In the genomic region with DNA sequence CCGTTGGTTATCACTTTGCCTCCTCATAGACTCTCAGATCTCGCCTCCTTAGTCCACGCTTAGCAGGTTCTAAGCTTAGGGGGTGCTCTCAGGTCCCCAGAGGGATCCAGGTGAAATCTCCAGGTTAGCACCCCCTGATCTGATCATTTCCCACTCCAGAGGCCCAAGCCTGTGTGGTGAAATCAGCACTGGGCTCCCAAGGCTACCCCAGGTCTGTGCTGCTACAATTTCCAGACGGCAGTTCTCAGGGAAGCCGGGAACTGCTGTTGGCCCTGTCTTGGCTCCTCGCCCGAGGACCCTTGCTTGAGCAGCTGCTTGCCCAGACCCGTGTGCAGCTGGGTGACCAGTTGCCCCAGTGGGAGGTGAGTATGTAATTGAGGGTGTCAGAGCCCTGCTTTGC, we compare ENCODE assay signal across 8 mouse cellular contexts. TPM values are rescaled to one million over a fixed set of nuclear protein-coding genes. Genes with fewer than 3 reads are reported as not detected.
DNase-seq lines count a peak whose midpoint lies in the region; ATAC-seq and TF ChIP-seq lines count a peak whose summit lies in the region.

No protein-coding gene starts in this region.

- 37% methylated on average over 8 of the region's 8 CpGs for WGBS in heart, embryonic 11.5 days (ENCODE audit: insufficient replicate concordance)
- WGBS in heart, postnatal 0 days, result 38% methylated on average over 8 of the region's 8 CpGs
- 39% methylated on average over 8 of the region's 8 CpGs for WGBS in midbrain, embryonic 11.5 days

- no peaks in the 10 kb centered on the region for H3K9me3 ChIP-seq in heart, embryonic 11.5 days (replicated peaks; ENCODE audit: control insufficient read depth, low read length)
- no peaks in the 10 kb centered on the region for H3K9me3 ChIP-seq in MEL (replicated peaks; ENCODE audit: insufficient read depth, low read length)
- no peaks in the 10 kb centered on the region for H3K9me3 ChIP-seq in heart, postnatal 0 days (replicated peaks; ENCODE audit: control insufficient read depth, low read length)
- no peaks in the 10 kb centered on the region for H3K9me3 ChIP-seq in midbrain, embryonic 11.5 days (ENCODE audit: control insufficient read depth, low read length)

- no peak for TF ChIP-seq POLR2A in MEL (IDR thresholded peaks at IDR 0.05; ENCODE audit: control insufficient read depth in 1 of 2, insufficient read depth in 1 of 2, low read depth in 1 of 2, low read length in 2 of 2, poor library complexity in 1 of 2)

- DNase-seq in heart, postnatal 36 days, result no peak
- DNase-seq in MEL (ENCODE audit: low read depth, low spot score), result no peak
- DNase-seq in heart, postnatal 0 days (ENCODE audit: low spot score), result peak; percentile 3
- DNase-seq in midbrain, embryonic 11.5 days (ENCODE audit: low spot score, missing footprints), result no peak
- DNase-seq in urinary bladder, adult 18-20 months (ENCODE audit: low spot score in 2 of 2), result no peak
- no peak for DNase-seq in frontal cortex, postnatal 25 days (ENCODE audit: low spot score in 2 of 2)

- H3K27ac ChIP-seq in heart, embryonic 11.5 days (ENCODE audit: low read depth, low read length), result no peak overlapping the region
- H3K27ac ChIP-seq in MEL (ENCODE audit: control insufficient read depth, low read depth, low read length), result no peak overlapping the region; the same call in 1 of the 2 replicates
- no peak overlapping the region for H3K27ac ChIP-seq in heart, postnatal 0 days (ENCODE audit: low read depth)
- H3K27ac ChIP-seq in midbrain, embryonic 11.5 days (ENCODE audit: low read depth, low read length), result no peak overlapping the region

- H3K4me2 ChIP-seq in heart, embryonic 11.5 days, result peak overlapping the region; percentile 97
- H3K4me2 ChIP-seq in heart, postnatal 0 days (ENCODE audit: low read depth, low read length), result peak overlapping the region; percentile 90
- H3K4me2 ChIP-seq in midbrain, embryonic 11.5 days, result peak overlapping the region; percentile 82

- ATAC-seq in heart, embryonic 11.5 days (replicated peaks; ENCODE audit: insufficient number of reproducible peaks, low FRiP score, low TSS enrichment), result no peak
- ATAC-seq in heart, postnatal 0 days (ENCODE audit: insufficient read depth, low read depth), result no peak
- no peak for ATAC-seq in midbrain, embryonic 11.5 days (ENCODE audit: low FRiP score)
- no peak for ATAC-seq in megakaryocyte progenitor cell, adult 5-6 weeks (replicated peaks; ENCODE audit: poor library complexity)

- H3K79me2 ChIP-seq in MEL (ENCODE audit: control insufficient read depth, insufficient read depth, low read length, poor library complexity), result peaks cover 10% of the 10 kb centered on the region

- H3K9ac ChIP-seq in heart, embryonic 11.5 days (ENCODE audit: low read depth, low read length), result peak overlapping the region; percentile 74
- peak overlapping the region; percentile 73 for H3K9ac ChIP-seq in MEL (ENCODE audit: control insufficient read depth, low read depth, low read length, poor library complexity, severe bottlenecking)
- H3K9ac ChIP-seq in heart, postnatal 0 days (replicated peaks; ENCODE audit: low read depth, low read length), result 0 out of 2 replicates have a peak overlapping the region, but pooled peaks have one; percentile 51
- H3K9ac ChIP-seq in midbrain, embryonic 11.5 days (ENCODE audit: low read length), result peak overlapping the region; percentile 71

- peak overlapping the region; percentile 71 for H3K4me3 ChIP-seq in heart, embryonic 11.5 days (ENCODE audit: low read depth, low read length)
- H3K4me3 ChIP-seq in MEL (ENCODE audit: control insufficient read depth in 1 of 2, insufficient read depth in 1 of 2, low read depth in 2 of 2, low read length in 2 of 2), result peak overlapping the region; percentile 47 to 70
- H3K4me3 ChIP-seq in heart, postnatal 0 days (ENCODE audit: low read depth, low read length), result peak overlapping the region; percentile 58
- peak overlapping the region; percentile 70 for H3K4me3 ChIP-seq in midbrain, embryonic 11.5 days (ENCODE audit: low read depth, low read length)

- H3K27me3 ChIP-seq in heart, embryonic 11.5 days (ENCODE audit: control insufficient read depth, insufficient read depth, low read length), result no peaks in the 10 kb centered on the region
- H3K27me3 ChIP-seq in MEL (ENCODE audit: control insufficient read depth in 1 of 2, insufficient read depth in 2 of 2, low read length in 2 of 2), result no peaks in the 10 kb centered on the region
- H3K27me3 ChIP-seq in heart, postnatal 0 days (ENCODE audit: control insufficient read depth, insufficient read depth, low read length), result no peaks in the 10 kb centered on the region
- H3K27me3 ChIP-seq in midbrain, embryonic 11.5 days (ENCODE audit: control insufficient read depth, insufficient read depth, low read length), result peaks cover 6% of the 10 kb centered on the region; the same call in 1 of the 2 replicates

- H3K4me1 ChIP-seq in heart, embryonic 11.5 days (ENCODE audit: control insufficient read depth, insufficient read depth, low read length), result peaks cover 17% of the 10 kb centered on the region
- H3K4me1 ChIP-seq in MEL (ENCODE audit: control insufficient read depth in 1 of 2, insufficient read depth in 2 of 2, low read length in 2 of 2), result peaks cover 6 to 21% of the 10 kb centered on the region in 2 experiments
- peaks cover 21% of the 10 kb centered on the region for H3K4me1 ChIP-seq in heart, postnatal 0 days (ENCODE audit: control insufficient read depth, insufficient read depth)
- peaks cover 20% of the 10 kb centered on the region for H3K4me1 ChIP-seq in midbrain, embryonic 11.5 days (ENCODE audit: control insufficient read depth, insufficient read depth, low read length)

- no peak for TF ChIP-seq RAD21 in MEL (IDR thresholded peaks at IDR 0.05; ENCODE audit: low read depth, low read length)

- H3K36me3 ChIP-seq in heart, embryonic 11.5 days (ENCODE audit: control insufficient read depth, insufficient read depth, low read length), result no peaks in the 10 kb centered on the region
- peaks cover 0 to 8% of the 10 kb centered on the region in 2 experiments; a peak in 2 of 4 replicates for H3K36me3 ChIP-seq in MEL (ENCODE audit: control insufficient read depth in 1 of 2, insufficient read depth in 2 of 2, low read length in 2 of 2)
- H3K36me3 ChIP-seq in heart, postnatal 0 days (replicated peaks; ENCODE audit: control insufficient read depth, insufficient read depth, low read length), result peaks cover 8% of the 10 kb centered on the region; the same call in 1 of the 2 replicates
- H3K36me3 ChIP-seq in midbrain, embryonic 11.5 days (ENCODE audit: control insufficient read depth, insufficient read depth, low read length), result no peaks in the 10 kb centered on the region

- TF ChIP-seq EP300 in MEL (IDR thresholded peaks at IDR 0.05; ENCODE audit: low read depth in 1 of 2, low read length in 2 of 2), result no peak
- TF ChIP-seq EP300 in heart, postnatal 0 days (IDR thresholded peaks at IDR 0.05; ENCODE audit: low read depth), result no peak

- TF ChIP-seq CTCF in MEL (IDR thresholded peaks at IDR 0.05 in 2 of 3, conservative IDR thresholded peaks at IDR 0.05 in 1 of 3; ENCODE audit: control insufficient read depth in 1 of 3, insufficient read depth in 1 of 3, low read depth in 2 of 3, low read length in 3 of 3, poor library complexity in 1 of 3, severe bottlenecking in 1 of 3), result no peak
- TF ChIP-seq CTCF in heart, postnatal 0 days (IDR thresholded peaks at IDR 0.05; ENCODE audit: low read depth), result no peak

- intact Hi-C loops in heart, postnatal 36 days (cut with DNase I), result loop anchor here (2.0 kb wide), 1 partner anchor 148 kb away; no protein-coding TSS in a partner anchor

RNA-seq across cellular contexts. Expression of gene Tedc1, which starts 0.8 kb away (rescaled TPM):
- 15.8 and 16.6 TPM in 2 replicates for polyA plus RNA-seq in heart, embryonic 11.5 days (2014; fragmentation: Nextera tagmentation; extraction: Ambion mirVana)
- total RNA-seq in heart, postnatal 36 days (2021), result under 1 TPM; 0.19 to 0.49 TPM
- total RNA-seq in MEL (2012; rRNA removed), result 40.6 and 50.7 TPM in 2 replicates
- polyA plus RNA-seq in MEL (2012; ENCODE audit: insufficient read depth in 1 of 2, insufficient read length in 2 of 2, low read depth in 1 of 2, low replicate concordance in 2 of 2, missing spikeins in 1 of 2), result 10 to 100 TPM in 1 of 2 experiments, not detected in 1; 74.7 TPM
- total RNA-seq in heart, postnatal 0 days (2014; rRNA removed; ENCODE audit: low replicate concordance), result 6.7 and 16.5 TPM in 2 replicates
- polyA plus RNA-seq in heart, postnatal 0 days (2015; fragmentation: Nextera tagmentation; extraction: Ambion mirVana), result 4.5 and 4.9 TPM in 2 replicates
- polyA plus RNA-seq in midbrain, embryonic 11.5 days (2014; fragmentation: Nextera tagmentation; extraction: Ambion mirVana), result 25.6 and 31.5 TPM in 2 replicates
- total RNA-seq in megakaryocyte progenitor cell, adult 5-6 weeks (2015), result 5.2 and 5.3 TPM in 2 replicates
- 14.6 and 17.8 TPM in 2 replicates for total RNA-seq in megakaryocyte progenitor cell, adult 5-6 weeks (2017)

RNA-seq across cellular contexts. Expression of gene Crip1, which starts 10.9 kb away (rescaled TPM):
- 525 and 533 TPM in 2 replicates for polyA plus RNA-seq in heart, embryonic 11.5 days (2014; fragmentation: Nextera tagmentation; extraction: Ambion mirVana)
- 100 to 1,000 TPM; 190 to 198 TPM for total RNA-seq in heart, postnatal 36 days (2021)
- 419 and 438 TPM in 2 replicates for total RNA-seq in MEL (2012; rRNA removed)
- polyA plus RNA-seq in MEL (2012; ENCODE audit: insufficient read depth in 1 of 2, insufficient read length in 2 of 2, low read depth in 1 of 2, low replicate concordance in 2 of 2, missing spikeins in 1 of 2), result 100 to 1,000 TPM in 1 of 2 experiments, not detected in 1; 282 TPM
- total RNA-seq in heart, postnatal 0 days (2014; rRNA removed; ENCODE audit: low replicate concordance), result 286 and 487 TPM in 2 replicates
- polyA plus RNA-seq in heart, postnatal 0 days (2015; fragmentation: Nextera tagmentation; extraction: Ambion mirVana), result 831 and 871 TPM in 2 replicates
- 87.1 and 95.7 TPM in 2 replicates for polyA plus RNA-seq in midbrain, embryonic 11.5 days (2014; fragmentation: Nextera tagmentation; extraction: Ambion mirVana)
- total RNA-seq in megakaryocyte progenitor cell, adult 5-6 weeks (2015), result 139 and 158 TPM in 2 replicates
- 126 and 150 TPM in 2 replicates for total RNA-seq in megakaryocyte progenitor cell, adult 5-6 weeks (2017)

RNA-seq across cellular contexts. Expression of gene Crip2, which starts 17.0 kb away (rescaled TPM):
- 1,118 and 1,169 TPM in 2 replicates for polyA plus RNA-seq in heart, embryonic 11.5 days (2014; fragmentation: Nextera tagmentation; extraction: Ambion mirVana)
- 1,000 to 10,000 TPM; 1,482 to 1,552 TPM for total RNA-seq in heart, postnatal 36 days (2021)
- total RNA-seq in MEL (2012; rRNA removed), result 65.2 and 67.8 TPM in 2 replicates
- polyA plus RNA-seq in MEL (2012; ENCODE audit: insufficient read depth in 1 of 2, insufficient read length in 2 of 2, low read depth in 1 of 2, low replicate concordance in 2 of 2, missing spikeins in 1 of 2), result 100 to 1,000 TPM in 1 of 2 experiments, not detected in 1; 261 TPM
- total RNA-seq in heart, postnatal 0 days (2014; rRNA removed; ENCODE audit: low replicate concordance), result 1,394 and 1,556 TPM in 2 replicates
- 2,321 and 2,395 TPM in 2 replicates for polyA plus RNA-seq in heart, postnatal 0 days (2015; fragmentation: Nextera tagmentation; extraction: Ambion mirVana)
- 226 and 247 TPM in 2 replicates for polyA plus RNA-seq in midbrain, embryonic 11.5 days (2014; fragmentation: Nextera tagmentation; extraction: Ambion mirVana)
- total RNA-seq in megakaryocyte progenitor cell, adult 5-6 weeks (2015), result 0.77 and 1.1 TPM in 2 replicates
- 0.57 and 1.2 TPM in 2 replicates for total RNA-seq in megakaryocyte progenitor cell, adult 5-6 weeks (2017)

RNA-seq across cellular contexts. Expression of gene Tmem121, which starts 28.7 kb away (rescaled TPM):
- polyA plus RNA-seq in heart, embryonic 11.5 days (2014; fragmentation: Nextera tagmentation; extraction: Ambion mirVana), result 1.00 and 1.5 TPM in 2 replicates
- total RNA-seq in heart, postnatal 36 days (2021), result not detected
- total RNA-seq in MEL (2012; rRNA removed), result 14.4 and 17.0 TPM in 2 replicates
- 10 to 100 TPM in 1 of 2 experiments, not detected in 1; 35.2 TPM for polyA plus RNA-seq in MEL (2012; ENCODE audit: insufficient read depth in 1 of 2, insufficient read length in 2 of 2, low read depth in 1 of 2, low replicate concordance in 2 of 2, missing spikeins in 1 of 2)
- total RNA-seq in heart, postnatal 0 days (2014; rRNA removed; ENCODE audit: low replicate concordance), result 0.97 and 4.8 TPM in 2 replicates
- polyA plus RNA-seq in heart, postnatal 0 days (2015; fragmentation: Nextera tagmentation; extraction: Ambion mirVana), result 1.2 TPM in 2 replicates
- polyA plus RNA-seq in midbrain, embryonic 11.5 days (2014; fragmentation: Nextera tagmentation; extraction: Ambion mirVana), result 11.5 and 13.1 TPM in 2 replicates
- 0.17 TPM in 1 of 2 replicates, not detected in the other for total RNA-seq in megakaryocyte progenitor cell, adult 5-6 weeks (2015)
- total RNA-seq in megakaryocyte progenitor cell, adult 5-6 weeks (2017), result 0.12 TPM in 1 of 2 replicates, not detected in the other

RNA-seq across cellular contexts. Expression of gene Mta1, which starts 58.9 kb away (rescaled TPM):
- polyA plus RNA-seq in heart, embryonic 11.5 days (2014; fragmentation: Nextera tagmentation; extraction: Ambion mirVana), result 12.3 and 14.7 TPM in 2 replicates
- total RNA-seq in heart, postnatal 36 days (2021), result 10 to 100 TPM; 48.7 to 56.4 TPM
- 99.5 and 102 TPM in 2 replicates for total RNA-seq in MEL (2012; rRNA removed)
- 100 to 1,000 TPM in 1 of 2 experiments, 10 to 100 TPM in 1; 69.0 to 410 TPM for polyA plus RNA-seq in MEL (2012; ENCODE audit: insufficient read depth in 1 of 2, insufficient read length in 2 of 2, low read depth in 1 of 2, low replicate concordance in 2 of 2, missing spikeins in 1 of 2)
- 26.3 and 32.0 TPM in 2 replicates for total RNA-seq in heart, postnatal 0 days (2014; rRNA removed; ENCODE audit: low replicate concordance)
- polyA plus RNA-seq in heart, postnatal 0 days (2015; fragmentation: Nextera tagmentation; extraction: Ambion mirVana), result 10.9 and 11.8 TPM in 2 replicates
- polyA plus RNA-seq in midbrain, embryonic 11.5 days (2014; fragmentation: Nextera tagmentation; extraction: Ambion mirVana), result 19.2 and 21.4 TPM in 2 replicates
- 61.2 and 66.3 TPM in 2 replicates for total RNA-seq in megakaryocyte progenitor cell, adult 5-6 weeks (2015)
- 32.4 TPM in 2 replicates for total RNA-seq in megakaryocyte progenitor cell, adult 5-6 weeks (2017)

Comparison
In these comparisons a context has a peak if more than half of its experiments do, and no peak if none do; other contexts are left out.
1. RNA of gene Crip2, which starts 17.0 kb away (total RNA-seq): 1,394 to 1,556 TPM in heart, postnatal 0 days, 1,482 to 1,552 TPM in heart, postnatal 36 days and 65.2 to 67.8 TPM in MEL; 0.57 to 1.2 TPM in megakaryocyte progenitor cell, adult 5-6 weeks; every median in the first group is over 10 times any median in the second.
2. Peak in every context shown above with its lines, with median percentiles within 50 percentile points of each other: H3K4me2 ChIP-seq, H3K4me3 ChIP-seq and H3K9ac ChIP-seq.